In genomic region chr16:30194836-30195235, GRCm38 (mm10) we compare ENCODE assay signal across 18 mouse cellular contexts.
DNase-seq lines count a peak whose midpoint lies in the region; ATAC-seq and TF ChIP-seq lines count a peak whose summit lies in the region.
"Had no signal": no experiment of that assay in that cellular context is flagged by ENCODE, and none has a peak within 500 bp of the region (broad histone marks: within the 10 kb centered on the region; RNA-seq: fewer than 3 reads in every experiment).

No protein-coding gene starts in this region.

- peak overlapping the region; percentile 66; the same call in 1 of the 2 replicates for H3K27ac ChIP-seq in stomach, embryonic 14.5 days (ENCODE audit: low read length)
- H3K27ac ChIP-seq in stomach, postnatal 0 days (replicated peaks): no peak overlapping the region
- H3K27ac ChIP-seq in limb, embryonic 10.5 days: 0 out of 2 replicates have a peak overlapping the region, but pooled peaks have one; percentile 1
- H3K27ac ChIP-seq: forebrain, embryonic 15.5 days; liver, embryonic 14.5 days had no signal

- H3K4me2 ChIP-seq in stomach, embryonic 14.5 days (replicated peaks; ENCODE audit: low read depth, low read length): no peak overlapping the region
- H3K4me2 ChIP-seq in stomach, postnatal 0 days (replicated peaks; ENCODE audit: low read depth): no peak overlapping the region
- H3K4me2 ChIP-seq: forebrain, embryonic 15.5 days; heart, embryonic 12.5 days; midbrain, embryonic 11.5 days had no signal

- no peaks in the 10 kb centered on the region for H3K36me3 ChIP-seq in stomach, embryonic 14.5 days (ENCODE audit: control insufficient read depth, insufficient read depth, low read length)
- no peaks in the 10 kb centered on the region for H3K36me3 ChIP-seq in stomach, postnatal 0 days (ENCODE audit: control insufficient read depth, insufficient read depth, low read length)
- no peaks in the 10 kb centered on the region for H3K36me3 ChIP-seq in limb, embryonic 10.5 days
- H3K36me3 ChIP-seq: forebrain, embryonic 15.5 days; heart, embryonic 12.5 days had no signal

- intact Hi-C loops in gastrocnemius, postnatal 14 days (cut with DNase I; ENCODE audit: low total_unique reads): no loop called here
- intact Hi-C loops in left cerebral cortex, postnatal 4 days (cut with DNase I): no loop called here

- no peak for TF ChIP-seq CTCF in stomach, postnatal 0 days (IDR thresholded peaks at IDR 0.05; ENCODE audit: low read depth)

- no peak overlapping the region for H3K4me3 ChIP-seq in stomach, embryonic 14.5 days (ENCODE audit: low read depth, low read length)
- no peak overlapping the region for H3K4me3 ChIP-seq in stomach, postnatal 0 days (ENCODE audit: low read depth, low read length)
- H3K4me3 ChIP-seq in limb, embryonic 10.5 days: no peak overlapping the region
- H3K4me3 ChIP-seq: erythroblast, embryonic 14.5 days; forebrain, embryonic 15.5 days; heart, embryonic 12.5 days had no signal

- H3K4me1 ChIP-seq in stomach, embryonic 14.5 days (ENCODE audit: control insufficient read depth, insufficient read depth, low read length): peaks cover 27% of the 10 kb centered on the region; the same call in 1 of the 2 replicates
- 0 out of 2 replicates have a peak, but pooled peaks cover 7% of the 10 kb centered on the region for H3K4me1 ChIP-seq in stomach, postnatal 0 days (replicated peaks; ENCODE audit: control insufficient read depth, insufficient read depth)
- peaks cover 38% of the 10 kb centered on the region for H3K4me1 ChIP-seq in limb, embryonic 10.5 days

- ATAC-seq in stomach, embryonic 14.5 days (ENCODE audit: insufficient number of reproducible peaks, insufficient read depth, low FRiP score, low read depth): no peak
- no peak for ATAC-seq in stomach, postnatal 0 days (ENCODE audit: low FRiP score, low TSS enrichment)
- no peak for ATAC-seq in activated CD4-positive, CD25-positive, alpha-beta regulatory T cell, adult 4 months
- ATAC-seq: forebrain, embryonic 15.5 days had no signal

- no peaks in the 10 kb centered on the region for H3K27me3 ChIP-seq in stomach, embryonic 14.5 days (ENCODE audit: control insufficient read depth, insufficient read depth, low read length)
- no peaks in the 10 kb centered on the region for H3K27me3 ChIP-seq in stomach, postnatal 0 days (ENCODE audit: control insufficient read depth, insufficient read depth, low read length)
- peaks cover 48% of the 10 kb centered on the region for H3K27me3 ChIP-seq in limb, embryonic 10.5 days (ENCODE audit: low read depth, poor library complexity, severe bottlenecking)
- H3K27me3 ChIP-seq: forebrain, embryonic 15.5 days had no signal

- TF ChIP-seq EP300 in stomach, postnatal 0 days (optimal IDR thresholded peaks at IDR 0.05): no peak

- no peaks in the 10 kb centered on the region for H3K9me3 ChIP-seq in stomach, embryonic 14.5 days (ENCODE audit: control insufficient read depth, low read depth, low read length)
- no peaks in the 10 kb centered on the region for H3K9me3 ChIP-seq in stomach, postnatal 0 days (ENCODE audit: control insufficient read depth, low read length)
- H3K9me3 ChIP-seq in limb, embryonic 10.5 days (replicated peaks): no peaks in the 10 kb centered on the region
- H3K9me3 ChIP-seq: forebrain, embryonic 15.5 days; heart, embryonic 12.5 days had no signal

- H3K9ac ChIP-seq in stomach, embryonic 14.5 days (replicated peaks; ENCODE audit: low read depth, low read length): no peak overlapping the region
- H3K9ac ChIP-seq in stomach, postnatal 0 days (ENCODE audit: low read length): no peak overlapping the region
- H3K9ac ChIP-seq: forebrain, embryonic 15.5 days; heart, embryonic 12.5 days; liver, embryonic 14.5 days had no signal

- DNase-seq in gastrocnemius, postnatal 14 days: peak; percentile 2
- DNase-seq in gastrocnemius, postnatal 25 days: no peak
- DNase-seq in stomach, postnatal 0 days (ENCODE audit: low spot score): no peak
- DNase-seq in limb, embryonic 10.5 days (ENCODE audit: low spot score): no peak
- DNase-seq in natural killer cell, adult 2 months (ENCODE audit: low spot score in 2 of 2): no peak
- DNase-seq in left cerebral cortex, postnatal 4 days: no peak
- DNase-seq: adrenal gland, adult 8-10 months; cerebellum, postnatal 25 days; heart, postnatal 36 days; lung, postnatal 4 days; right cerebral cortex, postnatal 25 days had no signal

- WGBS in stomach, embryonic 14.5 days: 63% methylated on average over 7 of the region's 7 CpGs
- 63% methylated on average over 7 of the region's 7 CpGs for WGBS in stomach, postnatal 0 days
- WGBS in limb, embryonic 10.5 days: 85% methylated on average over 7 of the region's 7 CpGs
